Mouse (Mus musculus): ENCODE results near the gene Hid1. TPM values are rescaled to one million over a fixed set of nuclear protein-coding genes. Genes with fewer than 3 reads are reported as not detected.

The Hid1 gene
- polyA plus RNA-seq, 1 experiment from 2014 or later, result 10.9 TPM

DNA sequence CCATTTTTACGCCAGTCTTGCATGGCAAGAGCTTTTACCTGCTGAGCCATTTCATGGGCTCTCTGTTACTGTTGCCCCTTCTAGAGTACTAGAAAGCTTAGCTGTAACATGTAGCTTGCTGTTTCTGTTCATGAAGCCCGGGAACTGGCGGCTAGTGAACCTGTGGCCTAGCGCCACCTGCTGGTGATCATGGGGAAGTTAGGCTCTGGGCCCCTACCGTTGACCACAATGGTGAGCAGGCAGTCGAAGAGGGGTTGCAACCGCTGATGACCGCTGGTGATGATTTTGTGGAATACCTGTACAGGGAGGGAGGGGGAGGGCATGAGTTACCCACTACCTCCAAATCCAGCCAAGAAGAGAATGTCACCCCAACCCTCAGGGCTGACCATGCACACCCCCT is 13.4 kb downstream of the Hid1 start:
- Histone ChIP-seq H3K27ac (ENCODE audit: low read depth, low read length) (no peak overlapping the region), H3K4me1 (replicated peaks; ENCODE audit: control insufficient read depth, insufficient read depth, low read length) (no peaks in the 10 kb centered on the region; the same call in none of the 2 replicates), H3K4me3 (ENCODE audit: low read depth, low read length) (no peak overlapping the region), H3K36me3 (ENCODE audit: control insufficient read depth, insufficient read depth, low read length) (no peaks in the 10 kb centered on the region), H3K9me3 (ENCODE audit: control insufficient read depth, low read length) (no peaks in the 10 kb centered on the region), H3K27me3 (ENCODE audit: control insufficient read depth, insufficient read depth, low read length) (peaks cover 6% of the 10 kb centered on the region), H3K4me2 (replicated peaks; ENCODE audit: low read depth, low read length) (no peak overlapping the region), H3K9ac (ENCODE audit: low read depth, low read length) (no peak overlapping the region)
- ATAC-seq (ENCODE audit: low FRiP score) (peak; percentile 36; the same call in 1 of the 2 replicates), DNase-seq (ENCODE audit: low spot score) (peak; percentile 90)
- WGBS, result 10% methylated on average over 8 of the region's 8 CpGs

DNA sequence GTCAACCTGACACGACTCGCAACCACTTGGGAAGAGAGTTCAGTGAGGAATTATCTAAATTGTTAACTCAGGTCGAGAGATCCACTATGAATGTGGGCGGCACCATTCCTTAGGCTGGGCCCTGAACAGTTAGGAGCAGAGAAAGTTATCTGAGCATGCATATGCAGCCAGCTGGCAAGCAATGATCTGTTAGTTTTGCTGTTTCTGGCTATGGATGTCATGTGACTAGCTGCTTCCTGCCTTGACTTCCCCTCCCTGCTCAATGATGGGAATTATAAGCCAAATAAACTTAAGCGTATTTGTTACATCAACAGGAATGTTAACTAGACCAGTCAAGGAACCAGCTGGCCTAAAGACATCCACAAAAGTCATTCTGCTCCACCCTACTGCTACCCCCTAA is 14.2 kb downstream of the Hid1 start:
- ATAC-seq (ENCODE audit: low FRiP score) (no peak), DNase-seq (ENCODE audit: low spot score) (no peak)
- no peaks in the 10 kb centered on the region for H3K9me3 ChIP-seq (ENCODE audit: control insufficient read depth, low read length)
- H3K9ac ChIP-seq (ENCODE audit: low read depth, low read length), result no peak overlapping the region
- H3K4me2 ChIP-seq (replicated peaks; ENCODE audit: low read depth, low read length), result no peak overlapping the region
- H3K36me3 ChIP-seq (ENCODE audit: control insufficient read depth, insufficient read depth, low read length), result no peaks in the 10 kb centered on the region
- H3K27ac ChIP-seq (ENCODE audit: low read depth, low read length), result no peak overlapping the region
- H3K27me3 ChIP-seq (ENCODE audit: control insufficient read depth, insufficient read depth, low read length), result peaks cover 6% of the 10 kb centered on the region
- H3K4me1 ChIP-seq (replicated peaks; ENCODE audit: control insufficient read depth, insufficient read depth, low read length), result no peaks in the 10 kb centered on the region
- H3K4me3 ChIP-seq (ENCODE audit: low read depth, low read length), result no peak overlapping the region
- WGBS, result 89% methylated on average over 5 of the region's 5 CpGs

DNA sequence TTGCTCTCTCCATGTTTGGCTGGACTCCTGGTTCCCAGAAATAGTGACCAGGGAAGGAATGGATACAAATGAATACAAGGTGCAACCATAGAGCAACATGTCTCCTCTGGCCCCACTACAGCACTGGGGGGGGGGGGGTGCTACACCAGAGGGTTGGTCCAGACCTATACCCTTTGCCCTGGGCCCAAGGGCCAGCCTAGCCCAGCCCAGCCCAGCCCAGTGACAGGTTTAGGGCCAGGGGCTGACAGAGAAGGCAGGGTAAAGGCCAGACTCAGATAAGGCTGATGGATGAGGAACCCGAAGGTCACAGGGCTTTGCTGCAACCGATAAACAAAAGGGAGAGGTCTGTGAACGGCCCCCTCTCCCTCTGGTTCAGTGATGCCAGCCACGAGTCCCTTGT is 17.6 kb downstream of the Hid1 start:
- no peak for ATAC-seq (ENCODE audit: low FRiP score)
- WGBS, result 53% methylated on average over 4 of the region's 4 CpGs
- Histone ChIP-seq H3K27ac (ENCODE audit: low read depth, low read length) (no peak overlapping the region), H3K4me3 (ENCODE audit: low read depth, low read length) (no peak overlapping the region), H3K9ac (ENCODE audit: low read depth, low read length) (no peak overlapping the region), H3K4me2 (replicated peaks; ENCODE audit: low read depth, low read length) (no peak overlapping the region), H3K9me3 (ENCODE audit: control insufficient read depth, low read length) (no peaks in the 10 kb centered on the region), H3K27me3 (ENCODE audit: control insufficient read depth, insufficient read depth, low read length) (peaks cover 2% of the 10 kb centered on the region), H3K4me1 (replicated peaks; ENCODE audit: control insufficient read depth, insufficient read depth, low read length) (no peaks in the 10 kb centered on the region), H3K36me3 (ENCODE audit: control insufficient read depth, insufficient read depth, low read length) (no peaks in the 10 kb centered on the region)
- no peak for DNase-seq (ENCODE audit: low spot score)

DNA sequence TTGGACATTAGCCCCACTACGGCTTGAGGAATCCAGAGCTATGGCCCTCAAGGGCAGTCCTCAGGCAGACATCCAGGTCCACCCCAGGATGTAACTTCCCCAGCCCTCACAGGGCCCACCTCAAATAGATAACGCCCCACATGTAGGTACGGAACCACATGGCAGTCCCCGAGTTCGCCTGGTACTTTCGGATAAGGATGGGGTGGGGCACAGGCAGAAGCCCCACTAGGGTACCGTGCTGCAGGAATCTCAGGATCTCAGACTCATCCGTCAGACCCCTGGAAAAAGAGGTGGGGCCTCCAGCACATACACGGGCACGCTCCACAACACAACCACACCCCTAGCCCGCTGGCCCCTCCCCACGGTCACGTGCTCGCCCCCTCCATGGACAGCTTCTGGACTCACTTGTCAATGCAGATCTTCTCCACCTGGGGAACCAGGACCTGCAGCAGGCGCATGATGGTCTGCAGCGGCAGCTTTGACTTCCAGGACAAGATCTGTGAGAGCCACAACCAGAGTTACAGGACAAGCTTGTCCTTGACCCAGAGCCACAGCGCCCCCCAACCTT is 18.8 kb downstream of the Hid1 start:
- no peak for ATAC-seq (ENCODE audit: low FRiP score)
- no peak overlapping the region for H3K9ac ChIP-seq (ENCODE audit: low read depth, low read length)
- H3K9me3 ChIP-seq (ENCODE audit: control insufficient read depth, low read length), result no peaks in the 10 kb centered on the region

DNA sequence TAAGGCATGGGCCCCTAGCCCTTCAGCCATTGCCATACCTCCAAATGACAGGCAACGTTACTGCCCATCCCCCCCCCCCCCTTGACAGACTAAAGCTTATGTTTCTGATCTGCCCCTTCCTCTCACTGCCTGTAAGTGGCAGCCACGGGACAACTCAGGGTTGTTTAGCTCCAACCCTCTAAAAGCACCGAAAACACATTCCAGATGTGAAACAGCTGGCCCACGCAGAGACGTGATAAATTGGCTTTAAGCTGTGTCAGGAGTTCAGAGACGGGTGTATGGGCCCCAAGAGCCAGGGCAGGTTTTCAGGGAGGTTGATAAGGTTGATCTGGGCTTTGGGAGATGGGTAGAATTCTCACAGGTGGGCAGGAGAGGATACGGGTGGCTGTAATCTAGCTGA is 22.0 kb downstream of the Hid1 start:
- Histone ChIP-seq H3K9ac (ENCODE audit: low read depth, low read length) (no peak overlapping the region), H3K27me3 (ENCODE audit: control insufficient read depth, insufficient read depth, low read length) (no peaks in the 10 kb centered on the region; the same call in 1 of the 2 replicates), H3K4me1 (replicated peaks; ENCODE audit: control insufficient read depth, insufficient read depth, low read length) (no peaks in the 10 kb centered on the region), H3K4me3 (ENCODE audit: low read depth, low read length) (no peak overlapping the region), H3K36me3 (ENCODE audit: control insufficient read depth, insufficient read depth, low read length) (no peaks in the 10 kb centered on the region), H3K9me3 (ENCODE audit: control insufficient read depth, low read length) (no peaks in the 10 kb centered on the region), H3K27ac (ENCODE audit: low read depth, low read length) (no peak overlapping the region), H3K4me2 (replicated peaks; ENCODE audit: low read depth, low read length) (no peak overlapping the region)
- ATAC-seq (ENCODE audit: low FRiP score) (no peak), DNase-seq (ENCODE audit: low spot score) (no peak)
- WGBS, result 53% methylated on average over 7 of the region's 7 CpGs

More for the DNA sequence above, 18.8 kb downstream of the Hid1 start:
- 63% methylated on average over 17 of the region's 17 CpGs for WGBS
- no peaks in the 10 kb centered on the region for H3K4me1 ChIP-seq (replicated peaks; ENCODE audit: control insufficient read depth, insufficient read depth, low read length)
- H3K4me2 ChIP-seq (replicated peaks; ENCODE audit: low read depth, low read length), result no peak overlapping the region
- H3K27me3 ChIP-seq (ENCODE audit: control insufficient read depth, insufficient read depth, low read length), result no peaks in the 10 kb centered on the region; the same call in 1 of the 2 replicates
- no peaks in the 10 kb centered on the region for H3K36me3 ChIP-seq (ENCODE audit: control insufficient read depth, insufficient read depth, low read length)
- H3K27ac ChIP-seq (ENCODE audit: low read depth, low read length), result no peak overlapping the region
- no peak overlapping the region for H3K4me3 ChIP-seq (ENCODE audit: low read depth, low read length)
- DNase-seq (ENCODE audit: low spot score), result no peak

DNA sequence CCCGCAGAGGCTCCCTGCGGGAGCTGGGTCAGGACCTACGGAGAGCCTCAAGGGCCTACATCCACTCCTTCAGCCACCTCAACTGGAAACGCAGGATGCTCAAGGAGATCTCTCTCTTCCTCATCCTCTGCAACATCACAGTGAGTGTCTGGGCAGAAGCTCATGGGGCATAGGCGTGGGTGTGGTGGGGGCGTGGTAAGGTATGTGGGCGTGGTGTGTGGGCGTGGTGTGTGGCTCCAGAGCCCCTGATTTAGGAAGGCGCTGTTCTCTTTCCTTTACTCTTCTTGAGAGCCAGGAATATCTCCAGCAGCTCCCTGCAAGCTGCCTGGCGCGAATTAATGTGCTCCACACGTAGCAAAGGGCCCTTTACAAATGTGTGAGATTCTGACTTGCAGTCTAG is 22.6 kb downstream of the Hid1 start:
- Histone ChIP-seq H3K27me3 (ENCODE audit: control insufficient read depth, insufficient read depth, low read length) (no peaks in the 10 kb centered on the region; the same call in 1 of the 2 replicates), H3K4me1 (replicated peaks; ENCODE audit: control insufficient read depth, insufficient read depth, low read length) (no peaks in the 10 kb centered on the region), H3K27ac (ENCODE audit: low read depth, low read length) (no peak overlapping the region), H3K4me2 (replicated peaks; ENCODE audit: low read depth, low read length) (no peak overlapping the region), H3K4me3 (ENCODE audit: low read depth, low read length) (no peak overlapping the region), H3K9ac (ENCODE audit: low read depth, low read length) (no peak overlapping the region), H3K9me3 (ENCODE audit: control insufficient read depth, low read length) (no peaks in the 10 kb centered on the region), H3K36me3 (ENCODE audit: control insufficient read depth, insufficient read depth, low read length) (no peaks in the 10 kb centered on the region)
- WGBS, result 12% methylated on average over 12 of the region's 12 CpGs
- ATAC-seq (ENCODE audit: low FRiP score), result no peak
- DNase-seq (ENCODE audit: low spot score), result no peak

DNA sequence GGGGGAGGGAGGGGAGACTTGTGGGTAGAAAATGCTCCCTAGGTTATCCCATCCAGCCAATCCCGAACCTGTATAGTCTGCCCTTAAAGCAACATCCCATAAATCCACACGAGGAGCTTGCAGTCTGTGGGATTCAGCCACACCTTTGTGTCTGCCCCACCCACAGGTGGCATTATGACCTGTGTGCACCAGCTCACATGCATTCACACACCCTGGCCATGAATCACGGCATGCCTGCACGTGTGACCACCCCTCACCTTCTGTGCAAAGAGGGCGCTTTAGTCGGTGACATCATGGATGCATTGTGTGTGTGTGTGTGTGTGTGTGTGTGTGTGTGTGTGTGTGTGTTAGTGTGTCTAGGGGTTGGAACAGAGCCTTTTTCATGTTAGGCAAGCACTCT is 25.7 kb downstream of the Hid1 start:
- DNase-seq (ENCODE audit: low spot score) (no peak), ATAC-seq (ENCODE audit: low FRiP score) (no peak)
- H3K36me3 ChIP-seq (ENCODE audit: control insufficient read depth, insufficient read depth, low read length), result no peaks in the 10 kb centered on the region
- H3K9ac ChIP-seq (ENCODE audit: low read depth, low read length), result no peak overlapping the region
- 75% methylated on average over 6 of the region's 6 CpGs for WGBS
- H3K9me3 ChIP-seq (ENCODE audit: control insufficient read depth, low read length), result no peaks in the 10 kb centered on the region
- H3K4me1 ChIP-seq (replicated peaks; ENCODE audit: control insufficient read depth, insufficient read depth, low read length), result no peaks in the 10 kb centered on the region
- H3K27me3 ChIP-seq (ENCODE audit: control insufficient read depth, insufficient read depth, low read length), result peaks cover 2% of the 10 kb centered on the region; the same call in 1 of the 2 replicates
- H3K4me2 ChIP-seq (replicated peaks; ENCODE audit: low read depth, low read length), result no peak overlapping the region
- H3K27ac ChIP-seq (ENCODE audit: low read depth, low read length), result no peak overlapping the region
- H3K4me3 ChIP-seq (ENCODE audit: low read depth, low read length), result no peak overlapping the region

DNA sequence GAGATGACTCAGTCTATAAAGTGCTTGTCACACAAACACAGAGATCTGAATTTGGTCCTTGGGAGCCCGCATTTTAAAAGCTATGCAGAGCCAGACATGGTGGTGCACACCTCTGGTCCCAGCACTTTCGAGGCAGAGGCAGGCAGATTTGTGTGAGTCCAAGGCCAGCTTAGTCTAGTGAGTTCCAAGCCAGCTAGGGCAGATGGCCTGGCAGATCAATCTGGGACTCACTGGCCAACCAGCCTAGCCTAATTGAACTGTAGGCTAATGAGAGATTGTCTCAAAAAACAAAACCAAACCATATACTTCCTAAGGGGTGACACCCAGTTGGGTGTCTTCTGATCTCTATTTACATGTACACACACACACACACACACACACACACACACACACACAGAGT is 26.3 kb downstream of the Hid1 start:
- Histone ChIP-seq H3K27me3 (ENCODE audit: control insufficient read depth, insufficient read depth, low read length) (peaks cover 7% of the 10 kb centered on the region), H3K9me3 (ENCODE audit: control insufficient read depth, low read length) (no peaks in the 10 kb centered on the region), H3K4me3 (ENCODE audit: low read depth, low read length) (no peak overlapping the region), H3K36me3 (ENCODE audit: control insufficient read depth, insufficient read depth, low read length) (no peaks in the 10 kb centered on the region), H3K4me1 (replicated peaks; ENCODE audit: control insufficient read depth, insufficient read depth, low read length) (no peaks in the 10 kb centered on the region), H3K4me2 (replicated peaks; ENCODE audit: low read depth, low read length) (no peak overlapping the region), H3K9ac (ENCODE audit: low read depth, low read length) (no peak overlapping the region), H3K27ac (ENCODE audit: low read depth, low read length) (no peak overlapping the region)
- WGBS, result 78% methylated on average over 2 of the region's 2 CpGs
- ATAC-seq (ENCODE audit: low FRiP score), result no peak
- DNase-seq (ENCODE audit: low spot score), result no peak

DNA sequence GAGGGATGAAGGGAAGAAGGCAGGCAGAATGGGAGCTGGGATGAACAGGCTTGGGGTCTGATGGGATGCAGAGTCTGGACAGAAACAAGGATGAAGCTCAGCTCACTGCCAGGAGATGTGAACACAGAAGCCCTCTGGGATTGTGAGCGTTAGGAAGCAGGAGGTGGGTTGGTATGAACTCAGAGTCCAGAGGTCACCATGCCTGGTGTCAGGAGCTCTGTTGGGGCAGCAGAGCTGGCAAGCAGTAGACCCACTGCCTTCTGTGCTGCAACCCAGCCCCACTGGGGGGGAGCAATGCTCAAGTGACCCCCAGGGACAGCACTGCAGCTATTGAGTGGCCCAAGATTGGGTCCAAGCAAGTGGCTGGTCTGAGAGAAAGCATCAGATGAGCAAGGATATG is 29.7 kb downstream of the Hid1 start:
- DNase-seq (ENCODE audit: low spot score) (no peak), ATAC-seq (ENCODE audit: low FRiP score) (no peak)
- peaks cover 26% of the 10 kb centered on the region for H3K27me3 ChIP-seq (ENCODE audit: control insufficient read depth, insufficient read depth, low read length)
- H3K9me3 ChIP-seq (ENCODE audit: control insufficient read depth, low read length), result no peaks in the 10 kb centered on the region
- H3K4me2 ChIP-seq (replicated peaks; ENCODE audit: low read depth, low read length), result no peak overlapping the region
- no peak overlapping the region for H3K9ac ChIP-seq (ENCODE audit: low read depth, low read length)
- no peak overlapping the region for H3K4me3 ChIP-seq (ENCODE audit: low read depth, low read length)
- WGBS, result 76% methylated on average over 1 of the region's 1 CpGs
- 0 out of 2 replicates have a peak, but pooled peaks cover 3% of the 10 kb centered on the region for H3K4me1 ChIP-seq (replicated peaks; ENCODE audit: control insufficient read depth, insufficient read depth, low read length)
- H3K27ac ChIP-seq (ENCODE audit: low read depth, low read length), result no peak overlapping the region
- no peaks in the 10 kb centered on the region for H3K36me3 ChIP-seq (ENCODE audit: control insufficient read depth, insufficient read depth, low read length)

Measured in hindbrain, embryonic 11.5 days (tissue).